Mouse (Mus musculus): ENCODE data around the gene Rfc4. TPM values are rescaled to one million over a fixed set of nuclear protein-coding genes. Genes with fewer than 3 reads are reported as not detected.
A peak's percentile ranks its signal among the peaks of the same experiment; 100 is the strongest.
"Not testable (repeated sequence)": the region's sequence is repeated elsewhere in the genome, so short reads cannot be mapped to it uniquely, and the experiment has no call there.

Rfc4 gene
- polyA plus RNA-seq, 1 experiment from 2014 or later: 257 TPM

- Histone ChIP-seq H3K9me3 (no peaks in the 10 kb centered on the region), H3K4me3 (peak within 1 kb of the TSS; percentile 97), H3K27ac (peak within 1 kb of the TSS; percentile 99), H3K36me3 (replicated peaks) (peaks cover 44% of the 10 kb centered on the region), H3K4me1 (peaks cover 44% of the 10 kb centered on the region), H3K27me3 (ENCODE audit: poor library complexity, severe bottlenecking) (no peaks in the 10 kb centered on the region)
- peak; percentile 89 for DNase-seq (ENCODE audit: extremely low spot score, low spot score)
- under 1% methylated on average over 71 of the region's 71 CpGs for whole genome bisulfite sequencing
Observed at GRCm38 (mm10) chr16:23107231-23107942, 20.1 kb downstream of the Rfc4 start, which contains the start of gene Eif4a2. Eif4a2 (plus strand) TSS chr16:23107444.

- DNase-seq (ENCODE audit: extremely low spot score, low spot score): no peak
- WGBS: 80% methylated on average over 7 of the region's 7 CpGs
- Histone ChIP-seq H3K27ac (no peak overlapping the region), H3K27me3 (ENCODE audit: poor library complexity, severe bottlenecking) (no peaks in the 10 kb centered on the region), H3K4me3 (no peak overlapping the region), H3K36me3 (replicated peaks) (peaks cover 31% of the 10 kb centered on the region), H3K4me1 (peaks cover 40% of the 10 kb centered on the region), H3K9me3 (no peaks in the 10 kb centered on the region)
Observed at GRCm38 (mm10) chr16:23106121-23106520, 21.4 kb downstream of the Rfc4 start.

GRCm38 (mm10) chr16:23103841-23104240, 23.7 kb downstream of the Rfc4 start:
- Histone ChIP-seq H3K27ac (no peak overlapping the region), H3K4me1 (peaks cover 37% of the 10 kb centered on the region), H3K27me3 (ENCODE audit: poor library complexity, severe bottlenecking) (peaks cover 20% of the 10 kb centered on the region), H3K9me3 (no peaks in the 10 kb centered on the region), H3K4me3 (no peak overlapping the region), H3K36me3 (replicated peaks) (peaks cover 8% of the 10 kb centered on the region)
- WGBS: 53% methylated on average over 2 of the region's 2 CpGs
- DNase-seq (ENCODE audit: extremely low spot score, low spot score): no peak

GRCm38 (mm10) chr16:23103038-23103745, 24.3 kb downstream of the Rfc4 start:
- Histone ChIP-seq H3K4me1 (peaks cover 37% of the 10 kb centered on the region), H3K9me3 (no peaks in the 10 kb centered on the region), H3K36me3 (replicated peaks) (peaks cover 2% of the 10 kb centered on the region), H3K27me3 (ENCODE audit: poor library complexity, severe bottlenecking) (peaks cover 20% of the 10 kb centered on the region), H3K4me3 (peak overlapping the region; percentile 50), H3K27ac (peak overlapping the region; percentile 78)
- WGBS: 44% methylated on average over 17 of the region's 17 CpGs
- DNase-seq (ENCODE audit: extremely low spot score, low spot score): no peak

GRCm38 (mm10) chr16:23102340-23103037, 25.0 kb downstream of the Rfc4 start:
- WGBS: 13% methylated on average over 15 of the region's 15 CpGs

GRCm38 (mm10) chr16:23100613-23101012, 26.9 kb downstream of the Rfc4 start:
- Histone ChIP-seq H3K4me3 (peak overlapping the region; percentile 48), H3K4me1 (peaks cover 28% of the 10 kb centered on the region), H3K27ac (peak overlapping the region; percentile 74), H3K36me3 (replicated peaks) (no peaks in the 10 kb centered on the region), H3K27me3 (ENCODE audit: poor library complexity, severe bottlenecking) (peaks cover 20% of the 10 kb centered on the region), H3K9me3 (no peaks in the 10 kb centered on the region)
- WGBS: 6% methylated on average over 10 of the region's 10 CpGs
- DNase-seq (ENCODE audit: extremely low spot score, low spot score): peak; percentile 18

More at GRCm38 (mm10) chr16:23102340-23103037, 25.0 kb downstream of the Rfc4 start:
- Histone ChIP-seq H3K27ac (peak overlapping the region; percentile 78), H3K36me3 (replicated peaks) (no peaks in the 10 kb centered on the region), H3K27me3 (ENCODE audit: poor library complexity, severe bottlenecking) (peaks cover 20% of the 10 kb centered on the region), H3K9me3 (no peaks in the 10 kb centered on the region), H3K4me1 (peaks cover 37% of the 10 kb centered on the region), H3K4me3 (peak overlapping the region; percentile 50)
- DNase-seq (ENCODE audit: extremely low spot score, low spot score): peak; percentile 22

GRCm38 (mm10) chr16:23100099-23100575, 27.4 kb downstream of the Rfc4 start:
- DNase-seq (ENCODE audit: extremely low spot score, low spot score): peak; percentile 52
- H3K9me3 ChIP-seq: no peaks in the 10 kb centered on the region
- peaks cover 20% of the 10 kb centered on the region for H3K27me3 ChIP-seq (ENCODE audit: poor library complexity, severe bottlenecking)
- H3K27ac ChIP-seq: peak overlapping the region; percentile 74
- peak overlapping the region; percentile 48 for H3K4me3 ChIP-seq
- no peaks in the 10 kb centered on the region for H3K36me3 ChIP-seq (replicated peaks)
- peaks cover 28% of the 10 kb centered on the region for H3K4me1 ChIP-seq
- 0% methylated on average over 9 of the region's 9 CpGs for WGBS

- DNase-seq (ENCODE audit: extremely low spot score, low spot score): no peak
- WGBS: 6% methylated on average over 12 of the region's 12 CpGs
- no peaks in the 10 kb centered on the region for H3K36me3 ChIP-seq (replicated peaks)
- H3K27me3 ChIP-seq (ENCODE audit: poor library complexity, severe bottlenecking): peaks cover 20% of the 10 kb centered on the region
- H3K4me1 ChIP-seq: peaks cover 28% of the 10 kb centered on the region
- no peaks in the 10 kb centered on the region for H3K9me3 ChIP-seq
- peak overlapping the region; percentile 74 for H3K27ac ChIP-seq
- H3K4me3 ChIP-seq: peak overlapping the region; percentile 48
Observed at GRCm38 (mm10) chr16:23099632-23100031, 27.9 kb downstream of the Rfc4 start.

- DNase-seq (ENCODE audit: extremely low spot score, low spot score); H3K36me3 ChIP-seq (replicated peaks); H3K27ac ChIP-seq; H3K9me3 ChIP-seq; H3K4me3 ChIP-seq: not testable (repeated sequence)
- 92% methylated on average over 1 of the region's 1 CpGs for WGBS
- Histone ChIP-seq H3K27me3 (ENCODE audit: poor library complexity, severe bottlenecking) (peaks cover 20% of the 10 kb centered on the region), H3K4me1 (peaks cover 27% of the 10 kb centered on the region)
Observed at GRCm38 (mm10) chr16:23098105-23098452, 29.5 kb downstream of the Rfc4 start.

GRCm38 (mm10) chr16:23097290-23098104, 30.0 kb downstream of the Rfc4 start:
- not testable (repeated sequence) for H3K4me3 ChIP-seq; DNase-seq (ENCODE audit: extremely low spot score, low spot score); H3K27ac ChIP-seq; H3K36me3 ChIP-seq (replicated peaks); H3K9me3 ChIP-seq
- Histone ChIP-seq H3K27me3 (ENCODE audit: poor library complexity, severe bottlenecking) (peaks cover 20% of the 10 kb centered on the region), H3K4me1 (peaks cover 21% of the 10 kb centered on the region)
- 86% methylated on average over 8 of the region's 8 CpGs for WGBS

GRCm38 (mm10) chr16:23096886-23097285, 30.7 kb downstream of the Rfc4 start:
- peaks cover 18% of the 10 kb centered on the region for H3K4me1 ChIP-seq

GRCm38 (mm10) chr16:23095581-23095980, 32.0 kb downstream of the Rfc4 start:
- 94% methylated on average over 5 of the region's 5 CpGs for WGBS
- Histone ChIP-seq H3K27me3 (ENCODE audit: poor library complexity, severe bottlenecking) (peaks cover 17% of the 10 kb centered on the region), H3K4me1 (peaks cover 14% of the 10 kb centered on the region)
- not testable (repeated sequence) for H3K36me3 ChIP-seq (replicated peaks); H3K9me3 ChIP-seq; H3K27ac ChIP-seq; DNase-seq (ENCODE audit: extremely low spot score, low spot score); H3K4me3 ChIP-seq

More at GRCm38 (mm10) chr16:23096886-23097285, 30.7 kb downstream of the Rfc4 start:
- not testable (repeated sequence) for H3K36me3 ChIP-seq (replicated peaks); H3K4me3 ChIP-seq; DNase-seq (ENCODE audit: extremely low spot score, low spot score); H3K9me3 ChIP-seq; H3K27ac ChIP-seq
- 92% methylated on average over 1 of the region's 1 CpGs for WGBS
- peaks cover 20% of the 10 kb centered on the region for H3K27me3 ChIP-seq (ENCODE audit: poor library complexity, severe bottlenecking)
